Mouse (Mus musculus): ENCODE results near the gene Tor3a. TPM values are rescaled to one million over a fixed set of nuclear protein-coding genes. Genes with fewer than 3 reads are reported as not detected.

The Tor3a gene
- polyA plus RNA-seq, 1 experiment, result 47.2 TPM

- TF ChIP-seq CTCF (IDR thresholded peaks at IDR 0.05; ENCODE audit: borderline replicate concordance, control insufficient read depth, extremely low read depth, insufficient read depth, low read length, poor library complexity) (no peak), POLR2A (IDR thresholded peaks at IDR 0.05; ENCODE audit: control insufficient read depth, extremely low read depth, insufficient read depth, low read length, poor library complexity) (no peak)
- Histone ChIP-seq H3K4me3 (ENCODE audit: control insufficient read depth, insufficient read depth, low read length) (no peak overlapping the region), H3K4me1 (replicated peaks; ENCODE audit: control insufficient read depth, insufficient read depth, low read length) (no peaks in the 10 kb centered on the region), H3K27me3 (ENCODE audit: control insufficient read depth, insufficient read depth, low read length) (no peaks in the 10 kb centered on the region), H3K27ac (ENCODE audit: control insufficient read depth, insufficient read depth, low read length) (no peak overlapping the region), H3K36me3 (ENCODE audit: control insufficient read depth, insufficient read depth, low read length) (peaks cover 56% of the 10 kb centered on the region)
- DNase-seq, result peak; percentile 40
These were observed 43.2 kb downstream of the Tor3a start for GRCm38 (mm10) chr1:156630965-156631364.

GRCm38 (mm10) chr1:156629984-156630383 is 44.2 kb downstream of the Tor3a start:
- Histone ChIP-seq H3K36me3 (ENCODE audit: control insufficient read depth, insufficient read depth, low read length) (peaks cover 48% of the 10 kb centered on the region), H3K27me3 (ENCODE audit: control insufficient read depth, insufficient read depth, low read length) (no peaks in the 10 kb centered on the region), H3K4me1 (replicated peaks; ENCODE audit: control insufficient read depth, insufficient read depth, low read length) (no peaks in the 10 kb centered on the region), H3K4me3 (ENCODE audit: control insufficient read depth, insufficient read depth, low read length) (no peak overlapping the region), H3K27ac (ENCODE audit: control insufficient read depth, insufficient read depth, low read length) (no peak overlapping the region)
- WGBS, result 97% methylated on average over 8 of the region's 8 CpGs
- TF ChIP-seq CTCF (IDR thresholded peaks at IDR 0.05; ENCODE audit: borderline replicate concordance, control insufficient read depth, extremely low read depth, insufficient read depth, low read length, poor library complexity) (no peak), POLR2A (IDR thresholded peaks at IDR 0.05; ENCODE audit: control insufficient read depth, extremely low read depth, insufficient read depth, low read length, poor library complexity) (no peak)
- no peak for DNase-seq

GRCm38 (mm10) chr1:156626729-156627128 is 47.4 kb downstream of the Tor3a start:
- WGBS, result 88% methylated on average over 4 of the region's 4 CpGs
- TF ChIP-seq POLR2A (IDR thresholded peaks at IDR 0.05; ENCODE audit: control insufficient read depth, extremely low read depth, insufficient read depth, low read length, poor library complexity) (no peak), CTCF (IDR thresholded peaks at IDR 0.05; ENCODE audit: borderline replicate concordance, control insufficient read depth, extremely low read depth, insufficient read depth, low read length, poor library complexity) (no peak)

GRCm38 (mm10) chr1:156624231-156624630 is 49.9 kb downstream of the Tor3a start:
- Histone ChIP-seq H3K4me3 (ENCODE audit: control insufficient read depth, insufficient read depth, low read length) (no peak overlapping the region), H3K27me3 (ENCODE audit: control insufficient read depth, insufficient read depth, low read length) (no peaks in the 10 kb centered on the region), H3K36me3 (ENCODE audit: control insufficient read depth, insufficient read depth, low read length) (0 out of 2 replicates have a peak, but pooled peaks cover 4% of the 10 kb centered on the region), H3K27ac (ENCODE audit: control insufficient read depth, insufficient read depth, low read length) (no peak overlapping the region), H3K4me1 (replicated peaks; ENCODE audit: control insufficient read depth, insufficient read depth, low read length) (peaks cover 5% of the 10 kb centered on the region; the same call in 1 of the 2 replicates)
- DNase-seq, result no peak
- TF ChIP-seq POLR2A (IDR thresholded peaks at IDR 0.05; ENCODE audit: control insufficient read depth, extremely low read depth, insufficient read depth, low read length, poor library complexity) (no peak), CTCF (IDR thresholded peaks at IDR 0.05; ENCODE audit: borderline replicate concordance, control insufficient read depth, extremely low read depth, insufficient read depth, low read length, poor library complexity) (no peak)
- 62% methylated on average over 1 of the region's 1 CpGs for WGBS

More at GRCm38 (mm10) chr1:156626729-156627128, 47.4 kb downstream of the Tor3a start:
- DNase-seq, result no peak
- Histone ChIP-seq H3K27me3 (ENCODE audit: control insufficient read depth, insufficient read depth, low read length) (no peaks in the 10 kb centered on the region), H3K4me1 (replicated peaks; ENCODE audit: control insufficient read depth, insufficient read depth, low read length) (no peaks in the 10 kb centered on the region), H3K36me3 (ENCODE audit: control insufficient read depth, insufficient read depth, low read length) (peaks cover 22% of the 10 kb centered on the region), H3K27ac (ENCODE audit: control insufficient read depth, insufficient read depth, low read length) (no peak overlapping the region), H3K4me3 (ENCODE audit: control insufficient read depth, insufficient read depth, low read length) (no peak overlapping the region)

GRCm38 (mm10) chr1:156620951-156621350 is 53.2 kb downstream of the Tor3a start:
- Histone ChIP-seq H3K4me3 (ENCODE audit: control insufficient read depth, insufficient read depth, low read length) (no peak overlapping the region), H3K27ac (ENCODE audit: control insufficient read depth, insufficient read depth, low read length) (no peak overlapping the region), H3K36me3 (ENCODE audit: control insufficient read depth, insufficient read depth, low read length) (0 out of 2 replicates have a peak, but pooled peaks cover 4% of the 10 kb centered on the region), H3K27me3 (ENCODE audit: control insufficient read depth, insufficient read depth, low read length) (no peaks in the 10 kb centered on the region), H3K4me1 (replicated peaks; ENCODE audit: control insufficient read depth, insufficient read depth, low read length) (peaks cover 22% of the 10 kb centered on the region)
- TF ChIP-seq CTCF (IDR thresholded peaks at IDR 0.05; ENCODE audit: borderline replicate concordance, control insufficient read depth, extremely low read depth, insufficient read depth, low read length, poor library complexity) (no peak), POLR2A (IDR thresholded peaks at IDR 0.05; ENCODE audit: control insufficient read depth, extremely low read depth, insufficient read depth, low read length, poor library complexity) (no peak)
- 81% methylated on average over 3 of the region's 3 CpGs for WGBS
- DNase-seq, result no peak

GRCm38 (mm10) chr1:156620292-156620909 is 53.8 kb downstream of the Tor3a start:
- no peaks in the 10 kb centered on the region for H3K27me3 ChIP-seq (ENCODE audit: control insufficient read depth, insufficient read depth, low read length)
- WGBS, result 75% methylated on average over 4 of the region's 4 CpGs
- H3K4me1 ChIP-seq (replicated peaks; ENCODE audit: control insufficient read depth, insufficient read depth, low read length), result peaks cover 25% of the 10 kb centered on the region
- H3K36me3 ChIP-seq (ENCODE audit: control insufficient read depth, insufficient read depth, low read length), result 0 out of 2 replicates have a peak, but pooled peaks cover 4% of the 10 kb centered on the region
- TF ChIP-seq CTCF (IDR thresholded peaks at IDR 0.05; ENCODE audit: borderline replicate concordance, control insufficient read depth, extremely low read depth, insufficient read depth, low read length, poor library complexity) (no peak), POLR2A (IDR thresholded peaks at IDR 0.05; ENCODE audit: control insufficient read depth, extremely low read depth, insufficient read depth, low read length, poor library complexity) (no peak)
- H3K4me3 ChIP-seq (ENCODE audit: control insufficient read depth, insufficient read depth, low read length), result no peak overlapping the region
- no peak overlapping the region for H3K27ac ChIP-seq (ENCODE audit: control insufficient read depth, insufficient read depth, low read length)
- no peak for DNase-seq
